Mouse (Mus musculus) liver, embryonic 14.5 days (tissue): ENCODE results near the gene Rbm19. TPM values are rescaled to one million over a fixed set of nuclear protein-coding genes. Genes with fewer than 3 reads are reported as not detected.

Experiments
- ATAC-seq: fragments of 200-750 bp; cut with Nextera tagmentation; 2 replicates; pipeline ENCODE4 v1.8.0; 2017; ENCODE audit warnings: moderate number of reproducible peaks, mild to moderate bottlenecking, moderate library complexity; ENCODE audit not compliant: insufficient read depth
- DNase-seq, 3 experiments: peaks; one replicate each; pipeline ENCODE4 v3.0.0-alpha.2; 2012 to 2013; ENCODE audit warnings: low read depth in 3 of 3, low spot score in 3 of 3
- H3K27ac ChIP-seq: fragments of 300-500 bp; sonication (generic); 2 replicates; pipeline ENCODE4 v1.5.1; 2014; ENCODE audit warnings: moderate library complexity, mild to moderate bottlenecking, control low read depth, inconsistent platforms
- H3K27me3 ChIP-seq: fragments of 300-500 bp; sonication (generic); 2 replicates; pipeline ENCODE4 v1.6.1; 2014; ENCODE audit warnings: mild to moderate bottlenecking, low read length, moderate library complexity; ENCODE audit not compliant: control insufficient read depth, insufficient read depth
- H3K36me3 ChIP-seq: fragments of 300-500 bp; sonication (generic); replicated peaks from 2 replicates; pipeline ENCODE4 v1.6.1; 2014; ENCODE audit warnings: low read depth; ENCODE audit not compliant: control insufficient read depth, insufficient read depth
- H3K4me1 ChIP-seq, 2 experiments: fragments of 200-500 bp in 1 of 2; fragments of 300-500 bp in 1 of 2; sonication (generic) in 1 of 2; replicated peaks; 2 replicates each; pipeline ENCODE4 v1.6.1; 2012 to 2014; ENCODE audit warnings: antibody characterized with exemption in 1 of 2, inconsistent platforms in 1 of 2, low read length in 1 of 2; ENCODE audit not compliant: control insufficient read depth in 2 of 2, insufficient read depth in 2 of 2
- H3K4me2 ChIP-seq: fragments of 300-500 bp; sonication (generic); 2 replicates; pipeline ENCODE4 v1.6.1; 2014; ENCODE audit warnings: low read depth, mild to moderate bottlenecking, control low read depth, moderate library complexity
- H3K4me3 ChIP-seq, 2 experiments: fragments of 200-500 bp in 1 of 2; fragments of 300-500 bp in 1 of 2; sonication (generic) in 1 of 2; 2 replicates each; pipeline ENCODE4 v1.5.1; 2012 to 2014; ENCODE audit warnings: low read depth in 2 of 2, low read length in 2 of 2, mild to moderate bottlenecking in 2 of 2, control low read depth in 1 of 2, inconsistent platforms in 1 of 2, moderate library complexity in 1 of 2; ENCODE audit not compliant: insufficient read depth in 1 of 2
- H3K9ac ChIP-seq: fragments of 300-500 bp; sonication (generic); replicated peaks from 2 replicates; pipeline ENCODE4 v1.6.1; 2014; ENCODE audit warnings: mild to moderate bottlenecking, control low read depth, moderate library complexity
- H3K9me3 ChIP-seq: fragments of 300-500 bp; sonication (generic); 2 replicates; pipeline ENCODE4 v1.6.1; 2016; ENCODE audit warnings: low read length, mixed read lengths; ENCODE audit not compliant: control insufficient read depth
- CTCF ChIP-seq: IDR thresholded peaks from 2 replicates; pipeline ENCODE4 v1.5.1; 2016; ENCODE audit warnings: antibody characterized with exemption, low read depth, control low read depth
- EP300 ChIP-seq: IDR thresholded peaks from 2 replicates; pipeline ENCODE4 v1.6.1; 2016; ENCODE audit warnings: antibody characterized with exemption, low read depth
- WGBS: fragments of 180-500 bp; shearing (Covaris S2); extraction: QIAGEN DNeasy Blood & Tissue Kit; methylation state at CpG from one replicate; pipeline ENCODE4 v1.1.7; 2014; ENCODE audit not compliant: insufficient replicate concordance; 5-methylcytosine and 5-hydroxymethylcytosine counted together
- polyA plus RNA-seq, 2 experiments: library from polyadenylated mRNA; depleted of rRNA in 1 of 2; stranded (reverse) in 1 of 2; unstranded in 1 of 2; fragments of >200 nt; fragmentation: Nextera tagmentation in 1 of 2; extraction: Ambion mirVana in 1 of 2; gene quantifications; 2 replicates each; pipeline versions ENCODE4 v1.2.1 to v1.2.3; 2012 to 2014

Rbm19 gene
- polyA plus RNA-seq, 2 experiments, result 6.8 to 11.1 TPM

- Histone ChIP-seq H3K4me3 (no peak overlapping the region), H3K36me3 (no peaks in the 10 kb centered on the region), H3K4me1 (no peaks in the 10 kb centered on the region), H3K4me2 (no peak overlapping the region), H3K27me3 (peaks cover 3% of the 10 kb centered on the region), H3K9me3 (no peaks in the 10 kb centered on the region), H3K27ac (no peak overlapping the region), H3K9ac (no peak overlapping the region)
- TF ChIP-seq CTCF (no peak), EP300 (no peak)
- 23% methylated on average over 11 of the region's 11 CpGs for WGBS
- ATAC-seq, result no peak
- no peak for DNase-seq
These were observed 94.4 kb downstream of the Rbm19 start for GRCm38 (mm10) chr5:120210668-120211067.

- Histone ChIP-seq H3K27ac (no peak overlapping the region), H3K4me1 (no peaks in the 10 kb centered on the region), H3K36me3 (no peaks in the 10 kb centered on the region), H3K4me2 (no peak overlapping the region), H3K9ac (no peak overlapping the region), H3K4me3 (no peak overlapping the region), H3K9me3 (no peaks in the 10 kb centered on the region), H3K27me3 (peaks cover 3% of the 10 kb centered on the region)
- DNase-seq (peak in 1 of 3 experiments; percentile 2), ATAC-seq (no peak)
- TF ChIP-seq EP300, result no peak
- peak; percentile 64 for TF ChIP-seq CTCF
- WGBS, result 13% methylated on average over 17 of the region's 17 CpGs
These were observed 94.9 kb downstream of the Rbm19 start for GRCm38 (mm10) chr5:120211182-120211581.

GRCm38 (mm10) chr5:120214511-120214910 lies 98.2 kb downstream of the Rbm19 start:
- WGBS, result 36% methylated on average over 3 of the region's 3 CpGs
- TF ChIP-seq EP300 (no peak), CTCF (no peak)
- Histone ChIP-seq H3K4me1 (no peaks in the 10 kb centered on the region), H3K4me2 (no peak overlapping the region), H3K27me3 (peaks cover 3% of the 10 kb centered on the region), H3K4me3 (no peak overlapping the region), H3K9me3 (no peaks in the 10 kb centered on the region), H3K36me3 (no peaks in the 10 kb centered on the region), H3K27ac (no peak overlapping the region), H3K9ac (no peak overlapping the region)
- DNase-seq (no peak), ATAC-seq (no peak)

- TF ChIP-seq CTCF (no peak), EP300 (no peak)
- ATAC-seq, result no peak
- no peaks in the 10 kb centered on the region; a peak in 1 of 4 replicates for H3K4me1 ChIP-seq
- H3K9me3 ChIP-seq, result no peaks in the 10 kb centered on the region
- 17% methylated on average over 4 of the region's 4 CpGs for WGBS
- H3K36me3 ChIP-seq, result no peaks in the 10 kb centered on the region
- no peak overlapping the region for H3K4me3 ChIP-seq
- DNase-seq, result no peak
- H3K9ac ChIP-seq, result no peak overlapping the region
- H3K4me2 ChIP-seq, result no peak overlapping the region
- H3K27ac ChIP-seq, result no peak overlapping the region
- H3K27me3 ChIP-seq, result no peaks in the 10 kb centered on the region
These were observed 105.0 kb downstream of the Rbm19 start for GRCm38 (mm10) chr5:120221216-120221615.

- Histone ChIP-seq H3K36me3 (no peaks in the 10 kb centered on the region), H3K4me1 (no peaks in the 10 kb centered on the region; a peak in 1 of 4 replicates), H3K9ac (no peak overlapping the region), H3K9me3 (no peaks in the 10 kb centered on the region), H3K27me3 (no peaks in the 10 kb centered on the region), H3K4me3 (no peak overlapping the region), H3K4me2 (no peak overlapping the region), H3K27ac (no peak overlapping the region)
- TF ChIP-seq CTCF (no peak), EP300 (no peak)
- 59% methylated on average over 14 of the region's 14 CpGs for WGBS
- no peak for ATAC-seq
- peak in 2 of 3 experiments; percentile 4 to 10 for DNase-seq
These were observed 109.1 kb downstream of the Rbm19 start for GRCm38 (mm10) chr5:120225383-120225782.
